Mouse (Mus musculus): Measurements from ENCODE around the gene 1110051M20Rik. TPM values are rescaled to one million over a fixed set of nuclear protein-coding genes. Genes with fewer than 3 reads are reported as not detected.

Gene 1110051M20Rik
- polyA plus RNA-seq, 1 experiment from 2014 or later = 178 TPM

GRCm38 (mm10) chr2:91387287-91387958, 57.1 kb downstream of the 1110051M20Rik start:
- no peak overlapping the region for H3K27ac ChIP-seq (ENCODE audit: low read length)
- ATAC-seq = no peak

GRCm38 (mm10) chr2:91386547-91387286, 57.8 kb downstream of the 1110051M20Rik start:
- Histone ChIP-seq H3K27ac (ENCODE audit: low read length) (no peak overlapping the region), H3K9ac (ENCODE audit: low read depth, low read length) (no peak overlapping the region), H3K27me3 (ENCODE audit: control insufficient read depth, insufficient read depth, low read depth, low read length) (no peaks in the 10 kb centered on the region), H3K4me3 (ENCODE audit: low read depth, low read length) (no peak overlapping the region), H3K4me2 (ENCODE audit: low read length) (no peak overlapping the region), H3K9me3 (replicated peaks; ENCODE audit: control insufficient read depth, low read length, poor library complexity, severe bottlenecking) (no peaks in the 10 kb centered on the region), H3K4me1 (ENCODE audit: control insufficient read depth, insufficient read depth, low read length) (peaks cover 7% of the 10 kb centered on the region), H3K36me3 (ENCODE audit: control insufficient read depth, insufficient read depth, low read length) (no peaks in the 10 kb centered on the region)
- 55% methylated on average over 5 of the region's 5 CpGs for WGBS
- ATAC-seq = no peak

More at GRCm38 (mm10) chr2:91387287-91387958, 57.1 kb downstream of the 1110051M20Rik start:
- Histone ChIP-seq H3K9ac (ENCODE audit: low read depth, low read length) (no peak overlapping the region), H3K9me3 (replicated peaks; ENCODE audit: control insufficient read depth, low read length, poor library complexity, severe bottlenecking) (no peaks in the 10 kb centered on the region), H3K36me3 (ENCODE audit: control insufficient read depth, insufficient read depth, low read length) (no peaks in the 10 kb centered on the region), H3K4me2 (ENCODE audit: low read length) (no peak overlapping the region), H3K4me1 (ENCODE audit: control insufficient read depth, insufficient read depth, low read length) (peaks cover 7% of the 10 kb centered on the region), H3K4me3 (ENCODE audit: low read depth, low read length) (no peak overlapping the region), H3K27me3 (ENCODE audit: control insufficient read depth, insufficient read depth, low read depth, low read length) (no peaks in the 10 kb centered on the region)
- 94% methylated on average over 6 of the region's 6 CpGs for WGBS

- Histone ChIP-seq H3K9me3 (replicated peaks; ENCODE audit: control insufficient read depth, low read length, poor library complexity, severe bottlenecking) (no peaks in the 10 kb centered on the region), H3K4me3 (ENCODE audit: low read depth, low read length) (no peak overlapping the region), H3K4me1 (ENCODE audit: control insufficient read depth, insufficient read depth, low read length) (no peaks in the 10 kb centered on the region; the same call in 1 of the 2 replicates), H3K36me3 (ENCODE audit: control insufficient read depth, insufficient read depth, low read length) (0 out of 2 replicates have a peak, but pooled peaks cover 3% of the 10 kb centered on the region), H3K9ac (ENCODE audit: low read depth, low read length) (no peak overlapping the region), H3K27ac (ENCODE audit: low read length) (no peak overlapping the region), H3K4me2 (ENCODE audit: low read length) (no peak overlapping the region), H3K27me3 (ENCODE audit: control insufficient read depth, insufficient read depth, low read depth, low read length) (no peaks in the 10 kb centered on the region)
- WGBS = 63% methylated on average over 6 of the region's 6 CpGs
- ATAC-seq = no peak
Observed at GRCm38 (mm10) chr2:91383294-91383693, 61.2 kb downstream of the 1110051M20Rik start.

GRCm38 (mm10) chr2:91377038-91377437, 67.5 kb downstream of the 1110051M20Rik start:
- WGBS = 26% methylated on average over 7 of the region's 7 CpGs
- H3K4me3 ChIP-seq (ENCODE audit: low read depth, low read length) = no peak overlapping the region
- H3K9me3 ChIP-seq (replicated peaks; ENCODE audit: control insufficient read depth, low read length, poor library complexity, severe bottlenecking) = no peaks in the 10 kb centered on the region
- no peaks in the 10 kb centered on the region for H3K27me3 ChIP-seq (ENCODE audit: control insufficient read depth, insufficient read depth, low read depth, low read length)
- 0 out of 2 replicates have a peak, but pooled peaks cover 3% of the 10 kb centered on the region for H3K36me3 ChIP-seq (ENCODE audit: control insufficient read depth, insufficient read depth, low read length)
- ATAC-seq = no peak
- H3K4me1 ChIP-seq (ENCODE audit: control insufficient read depth, insufficient read depth, low read length) = 0 out of 2 replicates have a peak, but pooled peaks cover 6% of the 10 kb centered on the region
- no peak overlapping the region for H3K9ac ChIP-seq (ENCODE audit: low read depth, low read length)
- no peak overlapping the region for H3K4me2 ChIP-seq (ENCODE audit: low read length)
- H3K27ac ChIP-seq (ENCODE audit: low read length) = no peak overlapping the region

GRCm38 (mm10) chr2:91370314-91370713, 74.2 kb downstream of the 1110051M20Rik start:
- no peaks in the 10 kb centered on the region for H3K36me3 ChIP-seq (ENCODE audit: control insufficient read depth, insufficient read depth, low read length)
- WGBS = 93% methylated on average over 2 of the region's 2 CpGs

GRCm38 (mm10) chr2:91363272-91363671, 81.2 kb downstream of the 1110051M20Rik start:
- WGBS = 95% methylated on average over 2 of the region's 2 CpGs
- H3K9ac ChIP-seq (ENCODE audit: low read depth, low read length) = no peak overlapping the region

More at GRCm38 (mm10) chr2:91370314-91370713, 74.2 kb downstream of the 1110051M20Rik start:
- Histone ChIP-seq H3K4me3 (ENCODE audit: low read depth, low read length) (no peak overlapping the region), H3K27ac (ENCODE audit: low read length) (no peak overlapping the region), H3K4me1 (ENCODE audit: control insufficient read depth, insufficient read depth, low read length) (no peaks in the 10 kb centered on the region), H3K27me3 (ENCODE audit: control insufficient read depth, insufficient read depth, low read depth, low read length) (no peaks in the 10 kb centered on the region), H3K9me3 (replicated peaks; ENCODE audit: control insufficient read depth, low read length, poor library complexity, severe bottlenecking) (no peaks in the 10 kb centered on the region), H3K9ac (ENCODE audit: low read depth, low read length) (no peak overlapping the region), H3K4me2 (ENCODE audit: low read length) (no peak overlapping the region)
- no peak for ATAC-seq

GRCm38 (mm10) chr2:91361068-91361528, 83.4 kb downstream of the 1110051M20Rik start:
- no peak for ATAC-seq
- no peak overlapping the region for H3K4me2 ChIP-seq (ENCODE audit: low read length)

More at GRCm38 (mm10) chr2:91363272-91363671, 81.2 kb downstream of the 1110051M20Rik start:
- Histone ChIP-seq H3K27ac (ENCODE audit: low read length) (no peak overlapping the region), H3K4me3 (ENCODE audit: low read depth, low read length) (no peak overlapping the region), H3K9me3 (replicated peaks; ENCODE audit: control insufficient read depth, low read length, poor library complexity, severe bottlenecking) (no peaks in the 10 kb centered on the region), H3K27me3 (ENCODE audit: control insufficient read depth, insufficient read depth, low read depth, low read length) (no peaks in the 10 kb centered on the region), H3K4me1 (ENCODE audit: control insufficient read depth, insufficient read depth, low read length) (no peaks in the 10 kb centered on the region), H3K36me3 (ENCODE audit: control insufficient read depth, insufficient read depth, low read length) (no peaks in the 10 kb centered on the region), H3K4me2 (ENCODE audit: low read length) (no peak overlapping the region)
- ATAC-seq = no peak

GRCm38 (mm10) chr2:91355767-91356166, 88.7 kb downstream of the 1110051M20Rik start:
- H3K36me3 ChIP-seq (ENCODE audit: control insufficient read depth, insufficient read depth, low read length) = no peaks in the 10 kb centered on the region
- H3K4me3 ChIP-seq (ENCODE audit: low read depth, low read length) = no peak overlapping the region
- H3K4me1 ChIP-seq (ENCODE audit: control insufficient read depth, insufficient read depth, low read length) = no peaks in the 10 kb centered on the region
- no peaks in the 10 kb centered on the region for H3K27me3 ChIP-seq (ENCODE audit: control insufficient read depth, insufficient read depth, low read depth, low read length)
- no peak overlapping the region for H3K27ac ChIP-seq (ENCODE audit: low read length)
- no peak overlapping the region for H3K4me2 ChIP-seq (ENCODE audit: low read length)
- H3K9me3 ChIP-seq (replicated peaks; ENCODE audit: control insufficient read depth, low read length, poor library complexity, severe bottlenecking) = no peaks in the 10 kb centered on the region
- WGBS = 89% methylated on average over 3 of the region's 3 CpGs
- H3K9ac ChIP-seq (ENCODE audit: low read depth, low read length) = no peak overlapping the region
- no peak for ATAC-seq

More at GRCm38 (mm10) chr2:91361068-91361528, 83.4 kb downstream of the 1110051M20Rik start:
- 34% methylated on average over 4 of the region's 4 CpGs for WGBS
- Histone ChIP-seq H3K27me3 (ENCODE audit: control insufficient read depth, insufficient read depth, low read depth, low read length) (no peaks in the 10 kb centered on the region), H3K36me3 (ENCODE audit: control insufficient read depth, insufficient read depth, low read length) (no peaks in the 10 kb centered on the region), H3K4me3 (ENCODE audit: low read depth, low read length) (no peak overlapping the region), H3K4me1 (ENCODE audit: control insufficient read depth, insufficient read depth, low read length) (no peaks in the 10 kb centered on the region), H3K27ac (ENCODE audit: low read length) (no peak overlapping the region), H3K9me3 (replicated peaks; ENCODE audit: control insufficient read depth, low read length, poor library complexity, severe bottlenecking) (no peaks in the 10 kb centered on the region), H3K9ac (ENCODE audit: low read depth, low read length) (no peak overlapping the region)

All from midbrain, embryonic 16.5 days (tissue).